Mouse (Mus musculus) Muller cell, postnatal 12 days (primary cell): ENCODE measurements around the gene Luc7l3.
"Not testable (repeated sequence)": the region's sequence is repeated elsewhere in the genome, so short reads cannot be mapped to it uniquely, and the experiment has no call there.

Experiments
- DNase-seq: peaks from one replicate; pipeline ENCODE4 v3.0.0-alpha.2; 2015; ENCODE audit errors: inconsistent ontology term

Gene Luc7l3

GRCm38 (mm10) chr11:94294996-94295845 is 26.6 kb downstream of the Luc7l3 start:
- DNase-seq, result no peak

- no peak for DNase-seq
Measured at GRCm38 (mm10) chr11:94290062-94290740, 31.6 kb downstream of the Luc7l3 start.

- no peak for DNase-seq
Measured at GRCm38 (mm10) chr11:94287105-94287504, 34.7 kb downstream of the Luc7l3 start.

- no peak for DNase-seq
Measured at GRCm38 (mm10) chr11:94285886-94286574, 35.8 kb downstream of the Luc7l3 start.

- DNase-seq, result no peak
Measured at GRCm38 (mm10) chr11:94283536-94284099, 38.2 kb downstream of the Luc7l3 start.

- DNase-seq, result no peak
Measured at GRCm38 (mm10) chr11:94282291-94282690, 39.5 kb downstream of the Luc7l3 start.

- DNase-seq, result no peak
Measured at GRCm38 (mm10) chr11:94281199-94282181, 40.3 kb downstream of the Luc7l3 start, which contains the start of gene Gm21885. Gene Gm21885 (plus strand): TSS chr11:94281873.

- peak; percentile 89 for DNase-seq
Measured at GRCm38 (mm10) chr11:94276869-94277337, 44.9 kb downstream of the Luc7l3 start.

GRCm38 (mm10) chr11:94275686-94276085 is 46.1 kb downstream of the Luc7l3 start:
- no peak for DNase-seq

- DNase-seq, result no peak
Measured at GRCm38 (mm10) chr11:94275226-94275625, 46.6 kb downstream of the Luc7l3 start.

- DNase-seq, result no peak
Measured at GRCm38 (mm10) chr11:94274206-94274867, 47.5 kb downstream of the Luc7l3 start.

GRCm38 (mm10) chr11:94272960-94273927 is 48.5 kb downstream of the Luc7l3 start:
- no peak for DNase-seq

GRCm38 (mm10) chr11:94271015-94271414 is 50.8 kb downstream of the Luc7l3 start:
- no peak for DNase-seq

- DNase-seq, result no peak
Measured at GRCm38 (mm10) chr11:94269906-94270305, 51.9 kb downstream of the Luc7l3 start.

- DNase-seq, result no peak
Measured at GRCm38 (mm10) chr11:94268761-94269160, 53.0 kb downstream of the Luc7l3 start.

GRCm38 (mm10) chr11:94266155-94266554 is 55.6 kb downstream of the Luc7l3 start:
- DNase-seq, result not testable (repeated sequence)

- peak; percentile 72 for DNase-seq
Measured at GRCm38 (mm10) chr11:94265134-94265785, 56.5 kb downstream of the Luc7l3 start.
